Mouse (Mus musculus) cerebellum, adult 2 months (tissue): ENCODE results near the gene Neb.

Experiments
- CTCF ChIP-seq: fragments of 200-500 bp; IDR thresholded peaks from 2 replicates; pipeline ENCODE4 v1.5.1; 2011; ENCODE audit warnings: low read depth, mild to moderate bottlenecking, control low read depth, low read length, moderate library complexity, borderline replicate concordance; ENCODE audit not compliant: insufficient read depth
- POLR2A ChIP-seq: fragments of 200-500 bp; IDR thresholded peaks from 2 replicates; pipeline ENCODE4 v1.6.1; 2011; ENCODE audit warnings: low read length, control low read depth, borderline replicate concordance; ENCODE audit not compliant: insufficient read depth

DNA sequence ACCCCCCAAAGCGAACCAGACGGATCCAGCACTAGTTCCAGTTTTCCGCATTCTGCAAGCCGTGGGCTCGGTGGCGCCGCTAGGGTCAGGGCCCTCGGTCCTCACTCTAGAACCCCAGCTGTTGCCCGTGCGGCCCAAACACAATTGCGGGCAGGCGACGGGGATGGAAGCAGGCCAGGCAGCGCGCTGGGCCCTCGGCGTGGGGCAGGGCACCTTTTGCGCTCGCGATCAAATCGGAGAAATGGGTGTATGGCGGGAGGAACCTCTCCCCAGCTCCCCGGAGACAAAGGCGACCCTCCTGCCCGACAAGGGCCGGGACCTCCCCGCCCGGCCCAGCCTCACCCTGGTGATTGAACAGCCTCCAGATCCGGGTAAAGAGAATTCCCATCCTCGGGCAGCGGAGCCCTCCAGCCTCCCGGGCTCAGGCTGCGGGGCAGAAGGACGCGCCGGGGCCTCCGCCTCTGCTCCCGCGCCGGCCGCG, 46.0 kb upstream of the Neb start:
- TF ChIP-seq CTCF: no peak
- TF ChIP-seq POLR2A: no peak
